Mouse (Mus musculus) liver, postnatal 0 days (tissue): ENCODE data around the gene Klhdc7a. TPM values are rescaled to one million over a fixed set of nuclear protein-coding genes. Genes with fewer than 3 reads are reported as not detected.

ENCODE experiments used
- ATAC-seq: fragments of 200-750 bp; cut with Nextera tagmentation; 2 replicates; pipeline ENCODE4 v1.8.0; 2017; ENCODE audit warnings: mild to moderate bottlenecking, moderate library complexity
- DNase-seq: peaks from one replicate; pipeline ENCODE4 v3.0.0-alpha.2; 2016
- H3K27ac ChIP-seq: fragments of 300-500 bp; sonication (generic); 2 replicates; pipeline ENCODE4 v1.5.1; 2014; ENCODE audit warnings: antibody characterized with exemption, moderate library complexity, mild to moderate bottlenecking, low read depth
- H3K27me3 ChIP-seq: fragments of 300-500 bp; sonication (generic); 2 replicates; pipeline ENCODE4 v1.6.1; 2014; ENCODE audit warnings: low read length, control low read depth, mixed read lengths; ENCODE audit not compliant: insufficient read depth
- H3K36me3 ChIP-seq: fragments of 300-500 bp; sonication (generic); replicated peaks from 2 replicates; pipeline ENCODE4 v1.6.1; 2014; ENCODE audit warnings: mild to moderate bottlenecking, control low read depth, low read length, moderate library complexity, mixed read lengths; ENCODE audit not compliant: insufficient read depth
- H3K4me1 ChIP-seq: fragments of 300-500 bp; sonication (generic); 2 replicates; pipeline ENCODE4 v1.6.1; 2014; ENCODE audit warnings: antibody characterized with exemption, mild to moderate bottlenecking, control low read depth; ENCODE audit not compliant: insufficient read depth
- H3K4me2 ChIP-seq: fragments of 300-500 bp; sonication (generic); 2 replicates; pipeline ENCODE4 v1.6.1; 2014; ENCODE audit warnings: low read depth, mild to moderate bottlenecking, low read length, moderate library complexity, mixed read lengths
- H3K4me3 ChIP-seq: fragments of 300-500 bp; sonication (generic); 2 replicates; pipeline ENCODE4 v1.5.1; 2014; ENCODE audit warnings: low read depth, low read length
- H3K9ac ChIP-seq: fragments of 300-500 bp; sonication (generic); replicated peaks from 2 replicates; pipeline ENCODE4 v1.6.1; 2014; ENCODE audit warnings: mild to moderate bottlenecking, moderate library complexity
- H3K9me3 ChIP-seq: fragments of 300-500 bp; sonication (generic); 2 replicates; pipeline ENCODE4 v1.6.1; 2016; ENCODE audit warnings: mild to moderate bottlenecking, control low read depth, low read length, mixed read lengths
- CTCF ChIP-seq: sonication (generic); IDR thresholded peaks from 2 replicates; pipeline ENCODE4 v1.5.1; 2016; ENCODE audit warnings: antibody characterized with exemption, low read depth
- EP300 ChIP-seq: IDR thresholded peaks from 2 replicates; pipeline ENCODE4 v1.6.1; 2016; ENCODE audit warnings: antibody characterized with exemption, low read depth, mild to moderate bottlenecking
- WGBS: fragments of 180-500 bp; shearing (Covaris S2); extraction: QIAGEN DNeasy Blood & Tissue Kit; methylation state at CpG from one replicate; pipeline ENCODE4 v1.1.7; 2014; ENCODE audit not compliant: insufficient replicate concordance; 5-methylcytosine and 5-hydroxymethylcytosine counted together
- polyA plus RNA-seq: library from polyadenylated mRNA; unstranded; fragments of >200 nt; fragmentation: Nextera tagmentation; extraction: Ambion mirVana; gene quantifications from 2 replicates; pipeline ENCODE4 v1.2.1, GENCODE M21; 2015

The Klhdc7a gene
- polyA plus RNA-seq, 1 experiment from 2014 or later, result 0.65 TPM

DNA sequence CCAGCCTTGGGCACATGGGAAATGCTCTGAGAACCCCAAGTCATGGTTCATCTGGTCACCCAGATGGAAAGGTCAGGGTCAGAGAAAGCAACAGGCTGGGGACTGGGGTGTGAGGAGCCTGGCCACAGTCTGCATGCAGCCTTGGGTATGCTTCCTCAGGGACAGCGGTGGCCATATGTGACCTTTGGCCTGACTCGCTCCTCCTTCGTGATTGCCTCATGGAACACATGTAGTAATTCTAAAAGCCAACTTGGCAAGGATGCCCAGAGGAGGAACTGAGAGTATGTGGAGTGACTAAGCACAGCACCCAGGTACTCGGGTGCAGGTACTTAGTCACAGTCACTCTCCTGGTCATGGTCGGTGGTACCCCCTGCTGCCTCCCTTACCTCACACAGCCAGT lies 33.1 kb upstream of the Klhdc7a start:
- Histone ChIP-seq H3K36me3 (no peaks in the 10 kb centered on the region), H3K4me2 (no peak overlapping the region), H3K9ac (no peak overlapping the region), H3K4me1 (no peaks in the 10 kb centered on the region), H3K27me3 (peaks cover 13% of the 10 kb centered on the region), H3K4me3 (no peak overlapping the region), H3K27ac (no peak overlapping the region), H3K9me3 (no peaks in the 10 kb centered on the region)
- DNase-seq (no peak), ATAC-seq (no peak)
- no peak for TF ChIP-seq CTCF
- no peak for TF ChIP-seq EP300
- 64% methylated on average over 5 of the region's 5 CpGs for WGBS

DNA sequence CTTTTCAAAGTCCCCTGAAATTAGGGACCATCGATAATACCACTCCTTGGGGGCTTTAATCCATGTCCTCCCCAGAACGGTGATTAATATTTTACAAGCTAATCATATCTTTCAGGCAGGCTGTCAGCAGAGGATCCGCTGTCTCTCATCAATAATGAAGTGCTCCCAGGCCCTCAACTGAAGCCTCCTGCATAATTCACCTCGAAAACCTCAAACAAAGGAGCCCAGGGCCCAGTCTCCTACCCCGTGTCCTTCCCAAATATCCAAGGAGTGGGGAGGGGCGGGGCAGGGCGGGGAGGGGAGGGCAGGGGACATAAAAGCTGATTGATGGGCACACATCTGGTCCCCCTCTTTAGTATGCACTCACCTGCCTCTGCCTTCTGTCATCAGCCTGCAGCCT lies 31.2 kb upstream of the Klhdc7a start:
- TF ChIP-seq CTCF (no peak), EP300 (no peak)
- Histone ChIP-seq H3K27me3 (peaks cover 10% of the 10 kb centered on the region), H3K4me1 (no peaks in the 10 kb centered on the region), H3K9me3 (no peaks in the 10 kb centered on the region), H3K4me3 (no peak overlapping the region), H3K27ac (no peak overlapping the region), H3K36me3 (no peaks in the 10 kb centered on the region), H3K9ac (no peak overlapping the region), H3K4me2 (no peak overlapping the region)
- ATAC-seq (no peak), DNase-seq (no peak)
- WGBS, result 53% methylated on average over 6 of the region's 7 CpGs

DNA sequence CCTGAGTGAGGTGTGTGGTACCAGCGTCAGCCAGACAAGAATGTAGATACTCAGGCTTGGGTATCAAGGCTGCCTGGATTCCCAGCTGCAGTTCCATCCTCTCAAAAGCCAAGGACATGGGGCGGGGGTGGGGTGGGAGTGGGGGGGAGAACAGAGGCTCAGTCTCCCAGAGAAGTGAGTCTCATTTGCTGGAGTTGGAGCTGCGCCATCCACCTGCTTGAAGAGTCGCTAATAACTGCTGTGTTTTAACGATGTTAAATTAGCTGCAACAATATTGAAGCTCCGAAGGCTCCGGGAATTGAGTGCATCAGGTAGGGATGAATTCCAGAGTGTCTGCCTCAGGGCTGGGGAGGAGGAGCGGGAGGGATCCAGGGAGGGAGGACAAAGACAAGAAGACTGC lies 27.8 kb upstream of the Klhdc7a start:
- no peak overlapping the region for H3K27ac ChIP-seq
- ATAC-seq, result no peak
- H3K9ac ChIP-seq, result no peak overlapping the region
- no peaks in the 10 kb centered on the region for H3K9me3 ChIP-seq
- H3K36me3 ChIP-seq, result no peaks in the 10 kb centered on the region
- WGBS, result 62% methylated on average over 8 of the region's 8 CpGs
- no peak overlapping the region for H3K4me2 ChIP-seq
- H3K4me3 ChIP-seq, result no peak overlapping the region
- H3K4me1 ChIP-seq, result no peaks in the 10 kb centered on the region
- TF ChIP-seq CTCF, result no peak
- no peak for TF ChIP-seq EP300
- no peak for DNase-seq
- H3K27me3 ChIP-seq, result no peaks in the 10 kb centered on the region

DNA sequence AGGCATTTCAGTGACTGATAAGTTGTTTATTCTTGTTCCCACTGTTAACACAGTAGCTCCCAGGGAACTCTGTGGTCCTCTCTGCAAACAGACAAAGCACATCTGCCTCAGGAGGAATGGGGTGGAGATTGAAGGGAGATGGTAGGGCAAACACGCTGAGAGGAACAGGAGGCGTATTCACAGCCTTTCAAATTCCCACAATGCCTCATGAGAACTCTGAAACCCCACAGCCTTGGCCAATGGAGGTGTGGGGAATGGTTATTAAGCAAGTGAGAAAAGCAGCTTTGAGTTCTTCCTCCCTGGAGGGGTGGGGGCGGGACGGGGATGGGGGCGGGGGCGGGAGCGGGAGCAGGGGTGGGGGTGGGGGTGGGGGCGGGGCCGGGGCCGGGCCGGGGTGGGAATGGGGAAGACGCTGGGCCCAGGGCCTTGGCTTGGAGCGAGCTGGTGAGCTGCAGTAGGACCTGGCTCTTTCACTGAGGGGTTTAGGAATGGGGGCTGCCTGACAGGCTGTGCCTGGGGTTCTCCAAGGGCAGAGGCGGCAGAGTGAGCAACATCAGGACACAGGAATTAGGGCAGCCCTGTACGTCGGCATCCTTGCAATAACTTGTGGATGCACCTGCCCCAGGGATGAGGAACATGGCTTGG lies 25.4 kb upstream of the Klhdc7a start:
- Histone ChIP-seq H3K36me3 (no peaks in the 10 kb centered on the region), H3K4me2 (no peak overlapping the region), H3K9ac (no peak overlapping the region), H3K27ac (no peak overlapping the region), H3K4me1 (no peaks in the 10 kb centered on the region), H3K4me3 (no peak overlapping the region), H3K27me3 (no peaks in the 10 kb centered on the region), H3K9me3 (no peaks in the 10 kb centered on the region)
- no peak for ATAC-seq
- TF ChIP-seq EP300 (no peak), CTCF (no peak)
- 20% methylated on average over 13 of the region's 16 CpGs for WGBS
- DNase-seq, result no peak

DNA sequence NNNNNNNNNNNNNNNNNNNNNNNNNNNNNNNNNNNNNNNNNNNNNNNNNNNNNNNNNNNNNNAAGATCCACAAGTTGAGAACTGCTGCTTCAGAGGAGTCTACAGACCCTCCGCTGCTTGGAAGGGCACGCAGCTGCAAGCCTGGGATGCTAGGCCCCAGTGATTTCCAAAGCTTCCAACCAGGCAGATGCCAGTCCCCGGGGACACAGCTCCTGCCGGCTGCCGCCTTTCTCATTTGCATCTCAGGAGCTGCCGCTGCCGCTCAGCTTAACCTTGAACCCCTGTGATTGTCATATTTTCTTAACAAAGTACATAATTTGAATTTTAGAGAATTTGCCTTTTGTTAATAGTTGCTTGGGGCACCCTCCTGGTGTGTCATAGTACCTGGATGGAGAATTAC lies 19.1 kb upstream of the Klhdc7a start:
- Histone ChIP-seq H3K27me3 (no peaks in the 10 kb centered on the region), H3K9ac (no peak overlapping the region), H3K9me3 (no peaks in the 10 kb centered on the region), H3K4me2 (no peak overlapping the region), H3K4me3 (no peak overlapping the region), H3K27ac (no peak overlapping the region), H3K36me3 (no peaks in the 10 kb centered on the region), H3K4me1 (no peaks in the 10 kb centered on the region)
- ATAC-seq (no peak), DNase-seq (no peak)
- 46% methylated on average over 7 of the region's 7 CpGs for WGBS
- TF ChIP-seq CTCF, result no peak
- no peak for TF ChIP-seq EP300

DNA sequence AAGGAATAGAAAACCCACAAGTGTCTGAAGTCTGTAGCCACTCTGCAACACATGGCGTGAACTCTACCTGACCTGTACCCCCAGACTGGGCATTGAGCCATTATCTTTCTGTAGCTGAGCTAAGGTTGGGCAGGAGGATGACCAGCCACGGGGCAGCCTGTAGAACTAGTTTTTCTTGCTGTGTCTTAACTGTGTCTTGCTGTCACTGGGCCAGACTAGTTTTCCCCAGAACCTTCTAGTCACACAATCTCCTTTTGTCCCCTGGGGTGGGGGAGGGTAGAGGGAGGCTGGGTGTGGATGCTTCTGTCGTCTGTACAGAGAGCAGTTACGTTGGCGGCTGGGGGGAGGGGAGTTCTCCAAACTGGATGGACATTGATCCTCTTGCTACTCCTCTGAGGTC lies 10.9 kb upstream of the Klhdc7a start:
- Histone ChIP-seq H3K27me3 (no peaks in the 10 kb centered on the region), H3K4me1 (peaks cover 14% of the 10 kb centered on the region; the same call in 1 of the 2 replicates), H3K27ac (no peak overlapping the region), H3K4me2 (no peak overlapping the region), H3K36me3 (no peaks in the 10 kb centered on the region), H3K4me3 (no peak overlapping the region), H3K9ac (no peak overlapping the region), H3K9me3 (no peaks in the 10 kb centered on the region)
- peak; percentile 36; the same call in 1 of the 2 replicates for ATAC-seq
- TF ChIP-seq EP300 (no peak), CTCF (no peak)
- 41% methylated on average over 5 of the region's 5 CpGs for WGBS
- DNase-seq, result peak; percentile 42

DNA sequence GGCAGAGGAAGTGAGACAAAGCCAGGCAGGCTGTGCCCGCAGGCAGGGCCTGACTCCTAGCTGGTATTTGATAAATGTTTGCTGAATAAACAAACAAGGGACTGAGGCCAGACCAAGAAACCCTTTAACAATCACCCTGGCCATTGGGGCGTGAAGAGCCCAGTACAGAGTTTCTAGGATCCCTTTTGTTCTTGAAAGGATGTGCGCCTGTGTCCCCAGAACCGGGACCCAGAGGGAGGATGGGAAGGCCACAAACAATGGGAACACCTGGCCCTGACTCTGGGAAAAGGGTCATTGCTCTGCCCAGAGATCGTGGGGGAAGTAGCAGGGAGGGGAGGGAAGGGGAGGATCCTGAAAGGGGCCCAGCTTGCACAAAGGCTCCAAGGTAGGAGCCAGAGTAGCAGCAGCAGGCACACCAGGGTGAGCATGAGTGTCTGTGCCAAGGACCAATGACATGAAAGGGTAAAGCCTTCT lies 9.5 kb upstream of the Klhdc7a start:
- no peak overlapping the region for H3K9ac ChIP-seq
- ATAC-seq, result no peak

More for the DNA sequence above, 9.5 kb upstream of the Klhdc7a start:
- Histone ChIP-seq H3K4me2 (no peak overlapping the region), H3K27me3 (no peaks in the 10 kb centered on the region), H3K9me3 (no peaks in the 10 kb centered on the region), H3K27ac (no peak overlapping the region), H3K4me1 (peaks cover 14% of the 10 kb centered on the region; the same call in 1 of the 2 replicates), H3K4me3 (no peak overlapping the region), H3K36me3 (no peaks in the 10 kb centered on the region)
- WGBS, result 16% methylated on average over 5 of the region's 5 CpGs
- TF ChIP-seq CTCF (no peak), EP300 (no peak)
- DNase-seq, result no peak
